Mouse (Mus musculus): ENCODE results near the gene Omd. TPM values are rescaled to one million over a fixed set of nuclear protein-coding genes. Genes with fewer than 3 reads are reported as not detected.

Omd gene
- 0.88 and 1.0 TPM in 2 replicates for polyA plus RNA-seq (2016; fragmentation: Nextera tagmentation; extraction: Ambion mirVana)

- no peak within 1 kb of the TSS for H3K9ac ChIP-seq (replicated peaks)
- H3K4me2 ChIP-seq = peak within 1 kb of the TSS; percentile 24; the same call in 1 of the 2 replicates
- H3K9me3 ChIP-seq = no peaks in the 10 kb centered on the region
- peak within 1 kb of the TSS; percentile 91 for H3K27ac ChIP-seq
- H3K36me3 ChIP-seq = no peaks in the 10 kb centered on the region
- ATAC-seq (ENCODE audit: insufficient number of reproducible peaks, insufficient read depth, low FRiP score, low TSS enrichment, low read depth) = no peak
- H3K27me3 ChIP-seq = no peaks in the 10 kb centered on the region
- WGBS = 28% methylated on average over 8 of the region's 8 CpGs
- H3K4me3 ChIP-seq (replicated peaks) = no peak within 1 kb of the TSS
- peaks cover 9% of the 10 kb centered on the region; the same call in 1 of the 2 replicates for H3K4me1 ChIP-seq (replicated peaks)
Measured at GRCm38 (mm10) chr13:49581541-49582530, at the start of gene Omd. TSS of gene Omd (plus strand) at chr13:49582462.

- Histone ChIP-seq H3K4me2 (no peak overlapping the region), H3K9me3 (no peaks in the 10 kb centered on the region), H3K36me3 (no peaks in the 10 kb centered on the region), H3K4me1 (replicated peaks) (no peaks in the 10 kb centered on the region), H3K27ac (no peak overlapping the region), H3K4me3 (replicated peaks) (no peak overlapping the region), H3K9ac (replicated peaks) (no peak overlapping the region), H3K27me3 (no peaks in the 10 kb centered on the region)
- ATAC-seq (ENCODE audit: insufficient number of reproducible peaks, insufficient read depth, low FRiP score, low TSS enrichment, low read depth) = no peak
- WGBS = 95% methylated on average over 1 of the region's 1 CpGs
Measured at GRCm38 (mm10) chr13:49536946-49537345, 45.3 kb upstream of the Omd start.

- ATAC-seq (ENCODE audit: insufficient number of reproducible peaks, insufficient read depth, low FRiP score, low TSS enrichment, low read depth) = no peak
Measured at GRCm38 (mm10) chr13:49538693-49539092, 43.6 kb upstream of the Omd start.

GRCm38 (mm10) chr13:49544279-49544678 lies 38.0 kb upstream of the Omd start, which contains the start of gene Aspn:
TSS of gene Aspn (plus strand) at chr13:49544443.
- Histone ChIP-seq H3K4me3 (replicated peaks) (no peak within 1 kb of the TSS), H3K27me3 (no peaks in the 10 kb centered on the region), H3K9me3 (no peaks in the 10 kb centered on the region), H3K4me1 (replicated peaks) (peaks cover 14% of the 10 kb centered on the region), H3K36me3 (no peaks in the 10 kb centered on the region), H3K4me2 (no peak within 1 kb of the TSS), H3K27ac (0 out of 2 replicates have a peak within 1 kb of the TSS, but pooled peaks have one; percentile 50), H3K9ac (replicated peaks) (no peak within 1 kb of the TSS)
- 47% methylated on average over 3 of the region's 3 CpGs for WGBS
- ATAC-seq (ENCODE audit: insufficient number of reproducible peaks, insufficient read depth, low FRiP score, low TSS enrichment, low read depth) = no peak

More at GRCm38 (mm10) chr13:49538693-49539092, 43.6 kb upstream of the Omd start:
- H3K27ac ChIP-seq = no peak overlapping the region
- no peak overlapping the region for H3K4me3 ChIP-seq (replicated peaks)
- H3K36me3 ChIP-seq = no peaks in the 10 kb centered on the region
- H3K4me2 ChIP-seq = no peak overlapping the region
- no peak overlapping the region for H3K9ac ChIP-seq (replicated peaks)
- H3K4me1 ChIP-seq (replicated peaks) = peaks cover 2% of the 10 kb centered on the region; the same call in 1 of the 2 replicates
- H3K27me3 ChIP-seq = no peaks in the 10 kb centered on the region
- WGBS = 86% methylated on average over 1 of the region's 1 CpGs
- H3K9me3 ChIP-seq = no peaks in the 10 kb centered on the region

- Histone ChIP-seq H3K36me3 (no peaks in the 10 kb centered on the region), H3K9ac (replicated peaks) (no peak overlapping the region), H3K4me3 (replicated peaks) (no peak overlapping the region), H3K27me3 (no peaks in the 10 kb centered on the region), H3K4me1 (replicated peaks) (peaks cover 14% of the 10 kb centered on the region), H3K27ac (peak overlapping the region; percentile 80), H3K4me2 (no peak overlapping the region), H3K9me3 (no peaks in the 10 kb centered on the region)
- 38% methylated on average over 3 of the region's 3 CpGs for WGBS
- ATAC-seq (ENCODE audit: insufficient number of reproducible peaks, insufficient read depth, low FRiP score, low TSS enrichment, low read depth) = peak; percentile 59; the same call in 1 of the 2 replicates
Measured at GRCm38 (mm10) chr13:49545646-49546045, 36.6 kb upstream of the Omd start.

GRCm38 (mm10) chr13:49546517-49546916 lies 35.7 kb upstream of the Omd start:
- WGBS = 77% methylated on average over 1 of the region's 1 CpGs
- no peak overlapping the region for H3K4me2 ChIP-seq
- peaks cover 14% of the 10 kb centered on the region for H3K4me1 ChIP-seq (replicated peaks)
- no peaks in the 10 kb centered on the region for H3K36me3 ChIP-seq
- 0 out of 2 replicates have a peak overlapping the region, but pooled peaks have one; percentile 41 for H3K27ac ChIP-seq
- no peaks in the 10 kb centered on the region for H3K9me3 ChIP-seq
- no peak overlapping the region for H3K9ac ChIP-seq (replicated peaks)
- H3K27me3 ChIP-seq = no peaks in the 10 kb centered on the region
- ATAC-seq (ENCODE audit: insufficient number of reproducible peaks, insufficient read depth, low FRiP score, low TSS enrichment, low read depth) = no peak
- H3K4me3 ChIP-seq (replicated peaks) = no peak overlapping the region

GRCm38 (mm10) chr13:49547563-49548150 lies 34.6 kb upstream of the Omd start:
- Histone ChIP-seq H3K27ac (no peak overlapping the region), H3K4me2 (no peak overlapping the region), H3K27me3 (no peaks in the 10 kb centered on the region), H3K36me3 (no peaks in the 10 kb centered on the region), H3K4me1 (replicated peaks) (peaks cover 14% of the 10 kb centered on the region), H3K9me3 (no peaks in the 10 kb centered on the region), H3K4me3 (replicated peaks) (no peak overlapping the region), H3K9ac (replicated peaks) (no peak overlapping the region)
- WGBS = 88% methylated on average over 1 of the region's 1 CpGs
- ATAC-seq (ENCODE audit: insufficient number of reproducible peaks, insufficient read depth, low FRiP score, low TSS enrichment, low read depth) = no peak

- Histone ChIP-seq H3K4me2 (no peak overlapping the region), H3K4me1 (replicated peaks) (peaks cover 9% of the 10 kb centered on the region), H3K9me3 (no peaks in the 10 kb centered on the region), H3K27ac (no peak overlapping the region), H3K36me3 (no peaks in the 10 kb centered on the region), H3K4me3 (replicated peaks) (no peak overlapping the region), H3K27me3 (no peaks in the 10 kb centered on the region), H3K9ac (replicated peaks) (no peak overlapping the region)
- 94% methylated on average over 3 of the region's 3 CpGs for WGBS
- no peak for ATAC-seq (ENCODE audit: insufficient number of reproducible peaks, insufficient read depth, low FRiP score, low TSS enrichment, low read depth)
Measured at GRCm38 (mm10) chr13:49549616-49550015, 32.6 kb upstream of the Omd start.

GRCm38 (mm10) chr13:49554519-49554918 lies 27.7 kb upstream of the Omd start:
- no peak overlapping the region for H3K9ac ChIP-seq (replicated peaks)
- H3K9me3 ChIP-seq = no peaks in the 10 kb centered on the region
- no peaks in the 10 kb centered on the region for H3K27me3 ChIP-seq
- H3K36me3 ChIP-seq = no peaks in the 10 kb centered on the region
- no peak overlapping the region for H3K27ac ChIP-seq
- ATAC-seq (ENCODE audit: insufficient number of reproducible peaks, insufficient read depth, low FRiP score, low TSS enrichment, low read depth) = no peak
- H3K4me2 ChIP-seq = no peak overlapping the region
- WGBS = 85% methylated on average over 5 of the region's 5 CpGs
- no peak overlapping the region for H3K4me3 ChIP-seq (replicated peaks)
- no peaks in the 10 kb centered on the region for H3K4me1 ChIP-seq (replicated peaks)

- Histone ChIP-seq H3K9ac (replicated peaks) (no peak overlapping the region), H3K27ac (no peak overlapping the region), H3K27me3 (no peaks in the 10 kb centered on the region), H3K9me3 (no peaks in the 10 kb centered on the region), H3K4me2 (no peak overlapping the region), H3K36me3 (no peaks in the 10 kb centered on the region), H3K4me3 (replicated peaks) (no peak overlapping the region), H3K4me1 (replicated peaks) (no peaks in the 10 kb centered on the region)
- 89% methylated on average over 1 of the region's 1 CpGs for WGBS
- no peak for ATAC-seq (ENCODE audit: insufficient number of reproducible peaks, insufficient read depth, low FRiP score, low TSS enrichment, low read depth)
Measured at GRCm38 (mm10) chr13:49556203-49556602, 26.1 kb upstream of the Omd start.

GRCm38 (mm10) chr13:49556924-49557323 lies 25.3 kb upstream of the Omd start:
- 69% methylated on average over 1 of the region's 1 CpGs for WGBS
- no peak overlapping the region for H3K4me2 ChIP-seq
- H3K9ac ChIP-seq (replicated peaks) = no peak overlapping the region
- H3K9me3 ChIP-seq = no peaks in the 10 kb centered on the region
- H3K27ac ChIP-seq = no peak overlapping the region
- H3K36me3 ChIP-seq = no peaks in the 10 kb centered on the region
- no peaks in the 10 kb centered on the region for H3K27me3 ChIP-seq
- no peak overlapping the region for H3K4me3 ChIP-seq (replicated peaks)
- ATAC-seq (ENCODE audit: insufficient number of reproducible peaks, insufficient read depth, low FRiP score, low TSS enrichment, low read depth) = no peak
- H3K4me1 ChIP-seq (replicated peaks) = no peaks in the 10 kb centered on the region

Measured in limb, embryonic 12.5 days (tissue).